Mouse (Mus musculus) megakaryocyte-erythroid progenitor cell, adult 5-6 weeks (primary cell): Measurements from ENCODE around the gene Hnrnph3. TPM values are rescaled to one million over a fixed set of nuclear protein-coding genes. Genes with fewer than 3 reads are reported as not detected.

ENCODE experiments used
- ATAC-seq: replicated peaks from 2 replicates; pipeline ENCODE4 v1.8.0; 2016; ENCODE audit warnings: mild to moderate bottlenecking, inconsistent platforms; ENCODE audit not compliant: severe bottlenecking, poor library complexity, low FRiP score, low TSS enrichment
- total RNA-seq, 2 experiments: library from RNA; stranded (forward) in 1 of 2; stranded (reverse) in 1 of 2; fragments of 200-1000, 215-1000 nt in 1 of 2; fragments of >200 nt in 1 of 2; fragmentation: Nextera tagmentation in 1 of 2; gene quantifications; 2 replicates each; pipeline ENCODE4 v1.2.3; 2014 to 2017

Hnrnph3 gene
- total RNA-seq, 2 experiments from 2014 or later, result 49.2 to 100 TPM

GRCm38 (mm10) chr10:63038571-63039320, 14.7 kb upstream of the Hnrnph3 start:
- no peak for ATAC-seq

DNA sequence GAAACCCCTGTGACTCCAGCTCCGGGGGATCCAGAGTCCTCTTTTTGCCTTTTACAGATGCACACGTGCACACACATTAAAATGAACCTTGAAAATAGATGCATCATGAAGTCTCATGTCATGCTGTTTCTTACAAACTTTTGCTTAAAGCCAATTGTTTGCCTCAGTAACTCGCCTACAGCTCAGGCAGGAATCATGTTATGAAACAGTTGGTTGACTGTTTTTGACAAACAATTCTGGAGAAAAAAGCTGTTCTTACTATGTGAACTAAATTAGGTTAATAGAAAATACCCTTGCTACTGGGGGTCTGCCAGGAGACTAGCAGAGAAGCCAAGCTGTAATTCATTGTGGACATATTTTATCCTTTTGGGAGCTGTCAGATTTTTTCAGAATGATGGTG, 8.9 kb upstream of the Hnrnph3 start:
- no peak for ATAC-seq

DNA sequence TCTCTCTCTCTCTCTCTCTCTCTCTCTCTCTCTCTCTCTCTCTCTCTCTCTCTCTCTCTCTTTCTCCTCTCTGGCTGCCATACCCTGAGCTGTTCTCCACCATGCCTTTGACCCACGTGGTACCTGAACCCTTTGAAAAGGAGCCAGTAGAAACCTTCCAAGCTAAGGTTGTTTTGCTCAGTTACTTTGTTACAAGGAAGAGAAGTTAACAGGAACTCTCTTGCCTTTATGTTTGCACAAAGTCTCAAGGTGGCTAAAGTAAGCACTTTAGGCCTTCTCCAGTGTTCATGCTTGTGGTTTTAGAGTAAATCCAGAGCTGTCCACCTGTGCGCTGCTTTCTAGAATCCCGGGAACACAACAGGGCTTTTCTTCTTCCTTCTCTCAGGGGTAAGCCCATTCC, 8.2 kb upstream of the Hnrnph3 start:
- ATAC-seq, result no peak

GRCm38 (mm10) chr10:63028396-63028795, 4.4 kb upstream of the Hnrnph3 start:
- no peak for ATAC-seq

DNA sequence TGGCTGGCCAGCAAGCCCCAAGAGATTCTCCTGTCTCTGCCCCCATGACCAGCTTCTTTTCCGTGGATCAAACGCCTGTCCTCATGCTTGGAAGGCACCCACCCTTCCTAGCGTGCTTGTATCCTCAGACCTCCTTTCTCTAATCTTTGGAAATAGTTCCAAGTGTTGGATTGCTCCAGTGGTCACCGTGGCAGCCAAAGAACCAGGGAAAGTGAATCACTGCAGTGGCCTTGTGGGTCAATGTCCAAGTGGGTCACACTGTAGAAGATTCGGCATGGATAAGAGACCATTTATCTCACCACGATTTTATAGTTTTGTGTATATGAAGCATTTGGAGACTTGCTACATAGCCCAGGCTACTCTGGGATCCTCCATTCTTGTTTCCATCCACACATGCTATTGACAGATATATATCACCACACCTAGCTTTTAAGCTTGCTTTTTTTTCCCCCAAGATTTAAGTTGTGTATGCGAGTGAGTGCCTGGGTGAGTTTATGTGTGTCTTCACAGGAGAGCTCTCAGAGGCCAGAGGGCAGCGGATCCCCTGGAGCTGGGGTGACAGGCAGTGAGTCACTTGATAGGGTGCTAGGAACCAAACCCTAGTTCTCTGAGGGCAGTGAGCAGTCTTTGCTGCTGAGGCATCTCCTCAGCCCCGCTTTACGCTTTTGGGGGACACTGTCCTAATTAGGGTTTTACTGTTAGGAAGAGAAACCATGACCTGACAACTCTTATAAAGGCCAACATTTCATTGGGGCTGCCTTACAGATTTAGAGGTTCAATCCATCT, 3.6 kb upstream of the Hnrnph3 start:
- no peak for ATAC-seq

DNA sequence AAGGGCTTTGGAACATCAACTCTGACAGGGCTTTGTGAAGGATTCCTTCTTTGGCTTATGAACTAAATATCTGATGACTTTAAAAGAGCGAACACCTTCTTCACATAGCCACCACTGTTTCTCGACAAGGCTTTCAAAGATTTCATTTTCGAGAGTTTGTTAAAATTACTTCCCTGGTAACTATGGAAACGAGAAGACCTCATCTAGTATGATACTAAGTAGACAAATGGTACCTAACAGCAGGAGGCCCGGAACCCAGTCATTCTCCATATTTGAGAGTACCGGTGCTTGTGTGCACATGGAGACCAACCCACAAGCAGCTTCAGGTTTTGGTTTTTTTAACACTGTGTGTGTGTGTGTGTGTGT, 2.8 kb upstream of the Hnrnph3 start:
- no peak for ATAC-seq

DNA sequence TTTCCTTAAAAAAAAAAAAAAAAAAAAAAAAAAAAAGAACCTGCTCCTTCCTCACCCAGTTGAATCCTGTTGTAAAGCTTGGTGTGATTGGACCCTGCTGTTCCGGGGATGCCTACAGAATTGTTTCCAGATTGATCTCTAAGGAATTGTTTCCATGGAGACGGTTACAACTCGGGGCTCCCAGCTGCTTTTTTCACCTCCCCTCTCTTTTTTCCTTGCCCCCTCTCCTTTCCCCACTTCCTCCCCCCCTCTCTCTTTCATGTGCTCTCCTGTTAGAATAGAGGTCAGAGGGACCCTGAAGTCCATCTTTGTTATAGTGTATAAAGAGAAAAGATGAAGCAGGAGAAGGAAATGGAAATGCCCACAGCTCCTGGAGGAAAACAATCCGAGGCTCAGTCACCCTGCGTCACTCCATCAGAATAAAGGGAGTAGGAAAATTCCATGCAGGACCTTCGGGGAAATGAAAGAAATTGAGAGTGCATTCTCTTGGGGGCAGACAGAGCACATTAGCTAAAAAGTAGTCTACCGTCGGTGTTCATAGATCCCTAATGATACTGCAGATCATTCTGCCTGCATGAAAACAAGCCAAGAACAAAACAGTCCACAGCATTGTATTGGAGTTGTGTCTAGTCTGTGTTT, 2.3 kb upstream of the Hnrnph3 start:
- no peak for ATAC-seq

DNA sequence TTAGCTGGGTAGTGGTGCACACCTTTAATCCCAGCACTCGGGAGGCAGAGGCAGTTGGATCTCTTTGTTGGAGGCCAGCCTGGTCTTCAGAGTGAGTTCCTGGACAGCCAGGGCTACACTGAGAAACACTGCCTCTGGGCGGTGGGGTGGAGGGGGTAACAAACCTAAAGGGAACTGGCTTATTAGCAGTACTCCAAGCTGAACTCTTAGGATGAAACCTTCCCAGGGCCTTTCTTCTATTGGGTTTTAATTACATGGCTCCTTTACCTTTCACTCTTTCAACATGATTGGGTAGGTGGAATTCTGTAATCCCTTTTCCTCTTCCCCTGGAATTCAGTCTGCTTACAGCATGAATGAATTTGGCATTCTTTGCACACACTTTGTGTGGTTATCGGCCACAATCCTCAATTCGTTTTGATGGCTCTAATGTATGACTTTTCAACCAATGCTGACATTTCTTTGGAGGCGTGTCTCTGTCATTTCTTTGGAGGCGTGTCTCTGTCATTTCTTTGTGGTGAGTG, 1.5 kb upstream of the Hnrnph3 start:
- no peak for ATAC-seq

GRCm38 (mm10) chr10:63025016-63025415, 999 bp upstream of the Hnrnph3 start:
- no peak for ATAC-seq

DNA sequence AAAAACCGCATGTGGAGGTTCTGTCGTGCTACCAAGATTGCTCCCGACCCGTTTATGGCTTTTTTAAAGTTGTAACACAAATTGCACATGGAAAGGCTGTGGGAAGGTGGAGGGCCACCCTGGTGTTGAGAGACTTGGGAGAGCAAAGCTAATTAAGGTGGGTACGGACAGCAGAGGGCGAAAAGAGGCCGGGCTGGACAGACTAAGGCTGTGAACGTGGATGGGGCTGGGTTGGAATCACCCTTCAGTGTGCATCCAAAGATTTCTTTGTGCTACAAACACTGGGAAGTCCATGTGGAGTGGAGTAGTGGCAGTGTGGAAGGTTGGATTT, 528 bp upstream of the Hnrnph3 start:
- no peak; the same call in 1 of the 2 replicates for ATAC-seq

DNA sequence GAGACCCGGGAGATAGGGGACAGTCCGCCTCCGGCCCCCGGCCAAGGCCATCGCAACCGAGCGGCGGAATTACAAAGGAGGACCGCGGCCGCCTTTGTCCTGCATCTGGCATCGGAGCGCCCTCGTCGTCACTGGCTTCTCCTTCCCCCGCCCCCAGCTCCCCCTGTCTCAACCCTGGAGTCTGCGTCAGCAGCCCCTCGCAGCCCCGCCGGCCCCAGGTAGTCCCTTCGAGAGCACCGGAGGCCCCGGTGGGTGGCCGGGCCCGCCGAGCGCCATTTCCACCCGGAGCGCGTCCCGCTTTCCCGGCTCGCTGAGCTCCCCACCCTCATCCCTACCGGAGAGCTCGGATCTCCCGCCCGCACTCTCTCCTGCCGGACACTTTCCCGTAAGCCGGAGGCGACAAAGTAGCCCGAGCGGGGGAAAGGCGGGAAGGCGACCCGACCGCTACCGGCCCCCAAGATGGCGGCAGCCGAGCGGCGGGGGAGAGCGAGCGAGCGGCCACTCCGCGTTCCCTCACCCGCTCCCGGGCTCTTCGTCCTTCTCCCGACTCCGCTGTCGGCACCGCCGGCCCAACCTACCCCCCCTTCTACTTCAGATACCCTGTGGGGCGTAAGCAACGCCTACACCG, 782 bp downstream of the Hnrnph3 start:
- no peak for ATAC-seq

DNA sequence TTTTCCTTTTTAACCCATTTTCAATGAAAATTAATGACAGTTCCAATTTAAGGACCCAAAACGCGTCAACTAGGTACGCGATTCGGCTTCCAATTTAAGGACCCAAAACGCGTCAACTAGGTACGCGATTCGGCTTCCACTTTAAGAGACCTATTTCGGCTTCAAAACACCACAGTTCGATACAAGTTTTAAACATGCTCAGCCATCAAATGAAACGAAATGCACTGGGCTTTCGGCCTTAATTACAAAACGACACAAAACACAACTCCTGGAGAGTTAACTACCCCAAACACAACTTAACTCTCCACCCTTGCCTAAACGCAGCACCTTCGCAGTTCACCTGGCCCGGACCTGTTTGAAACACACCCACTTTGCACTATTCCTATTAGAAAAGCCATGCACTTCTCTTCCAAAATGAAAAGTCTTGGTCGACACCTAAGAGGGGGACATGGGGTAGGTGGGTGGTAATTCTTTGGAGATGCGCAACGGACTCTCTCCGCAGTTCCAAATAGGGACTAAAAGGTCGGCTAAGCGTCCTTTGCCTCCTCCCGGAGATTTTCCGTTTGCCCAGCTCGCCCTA, 1.4 kb downstream of the Hnrnph3 start:
- no peak for ATAC-seq

GRCm38 (mm10) chr10:63021702-63022101, 2.3 kb downstream of the Hnrnph3 start:
- peak; percentile 43 for ATAC-seq

GRCm38 (mm10) chr10:63019304-63019703, 4.7 kb downstream of the Hnrnph3 start:
- no peak for ATAC-seq

- no peak for ATAC-seq
Measured at GRCm38 (mm10) chr10:63014168-63014567, 9.8 kb downstream of the Hnrnph3 start.

- ATAC-seq, result peak; percentile 83
Measured at GRCm38 (mm10) chr10:63013476-63013875, 10.5 kb downstream of the Hnrnph3 start.

DNA sequence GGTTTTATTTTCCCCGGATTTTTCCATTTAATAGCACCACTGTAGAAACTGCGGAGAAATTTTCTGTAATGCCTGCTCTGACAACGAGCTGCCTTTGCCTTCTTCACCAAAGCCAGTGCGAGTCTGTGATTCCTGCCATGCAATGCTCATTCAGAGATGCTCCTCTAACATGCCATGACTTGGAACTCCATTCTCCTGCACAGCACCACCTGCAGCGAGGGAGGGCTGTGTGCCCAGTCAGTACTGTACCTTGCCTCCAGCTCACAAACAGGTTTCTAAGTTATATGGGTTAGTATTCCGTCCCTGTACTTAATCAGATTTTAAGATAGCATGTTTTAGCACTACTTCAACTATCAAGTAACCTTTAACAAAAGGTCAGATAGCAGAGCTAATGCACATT, 12.5 kb downstream of the Hnrnph3 start:
- ATAC-seq, result no peak

DNA sequence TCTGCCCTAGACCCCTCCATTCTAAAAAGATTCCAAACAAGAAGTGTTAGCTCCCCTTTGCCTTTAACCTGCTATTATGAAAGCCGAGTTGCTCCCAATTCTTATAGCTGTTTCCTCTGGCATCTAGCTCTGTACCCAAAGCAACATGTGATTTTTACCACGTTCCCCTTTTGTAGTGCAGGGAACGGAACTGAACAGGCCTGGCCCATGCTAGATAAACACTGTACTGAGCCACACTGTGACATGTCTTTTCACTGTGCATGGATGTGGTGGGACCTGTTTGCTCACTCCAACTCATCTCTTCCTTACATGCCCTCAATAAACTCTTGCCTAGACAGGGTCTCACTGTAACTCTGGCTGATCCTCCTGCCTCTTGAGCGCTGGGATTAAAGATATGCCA, 13.7 kb downstream of the Hnrnph3 start:
- ATAC-seq, result peak; percentile 57

- ATAC-seq, result 0 out of 2 replicates have a peak, but pooled peaks have one; percentile 41
Measured at GRCm38 (mm10) chr10:63008193-63008592, 15.8 kb downstream of the Hnrnph3 start.

GRCm38 (mm10) chr10:63004556-63004955, 19.5 kb downstream of the Hnrnph3 start:
- no peak for ATAC-seq
